Mouse (Mus musculus): ENCODE measurements around the gene Cep128.

GRCm38 (mm10) chr12:91070551-91071045 is 313.6 kb downstream of the Cep128 start:
- no peak for TF ChIP-seq CTCF (IDR thresholded peaks at IDR 0.05; ENCODE audit: insufficient read depth, low read depth, low read length)
- TF ChIP-seq POLR2A (IDR thresholded peaks at IDR 0.05; ENCODE audit: insufficient read depth, low read depth, low read length): no peak
